Mouse (Mus musculus): ENCODE measurements at regions not wholly inside any gene's neighbourhood (a gene's known extent, or its start where the extent isn't known, plus 50 kb on each side); places are given as distances from the start of the nearest gene placed in this dataset.
A peak's percentile ranks its signal among the peaks of the same experiment; 100 is the strongest.

GRCm38 (mm10) chr15:67397269-67397668, 896.6 kb upstream of the Lrrc6 start:
- ATAC-seq (replicated peaks; ENCODE audit: poor library complexity), result 0 out of 2 replicates have a peak, but pooled peaks have one; percentile 29

GRCm38 (mm10) chr15:67395114-67395513, 894.4 kb upstream of the Lrrc6 start:
- no peak for ATAC-seq (replicated peaks; ENCODE audit: poor library complexity)

DNA sequence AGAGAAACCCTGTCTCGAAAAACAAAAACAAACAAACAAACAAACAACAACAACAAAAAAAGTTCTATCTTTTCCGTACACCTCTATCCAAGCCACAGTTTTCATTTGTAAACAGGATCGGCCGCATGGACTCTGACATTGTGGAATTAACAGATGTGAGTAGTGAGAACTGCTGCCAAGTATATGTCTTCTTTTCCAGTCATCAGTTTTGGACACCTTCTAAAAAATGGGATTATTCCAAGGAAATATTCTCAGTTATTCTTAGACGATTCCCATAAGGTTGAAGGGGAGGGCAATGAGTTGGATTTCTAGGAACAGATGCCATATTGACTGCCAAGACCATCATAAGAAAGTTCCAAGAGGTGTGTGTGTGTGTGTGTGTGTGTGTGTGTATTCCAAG, 891.2 kb upstream of the Lrrc6 start:
- ATAC-seq (replicated peaks; ENCODE audit: poor library complexity), result no peak

GRCm38 (mm10) chr15:67388514-67388913, 887.8 kb upstream of the Lrrc6 start:
- ATAC-seq (replicated peaks; ENCODE audit: poor library complexity), result no peak

GRCm38 (mm10) chr15:67386896-67387295, 886.2 kb upstream of the Lrrc6 start:
- peak; percentile 48 for ATAC-seq (replicated peaks; ENCODE audit: poor library complexity)

GRCm38 (mm10) chr15:67373599-67373998, 872.9 kb upstream of the Lrrc6 start:
- ATAC-seq (replicated peaks; ENCODE audit: poor library complexity), result no peak

DNA sequence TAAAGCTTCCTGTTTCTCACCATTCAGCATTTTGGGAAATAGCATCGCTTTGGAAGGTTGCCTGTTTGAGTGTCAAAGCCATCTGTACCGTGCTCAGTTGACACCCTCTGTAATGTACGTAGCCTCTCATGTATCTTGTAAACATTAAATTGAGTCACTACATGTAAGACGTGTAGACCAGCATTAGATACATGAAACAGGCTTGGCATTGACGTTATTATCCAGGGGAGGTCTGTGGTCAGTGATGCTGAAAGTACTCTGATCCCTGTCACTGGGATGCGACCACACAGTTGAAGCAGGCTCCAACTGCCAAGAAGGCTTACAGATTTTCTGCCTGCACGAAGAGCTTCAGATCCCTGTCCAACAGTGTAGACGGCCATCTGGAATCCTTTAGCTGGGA, 872.3 kb upstream of the Lrrc6 start:
- no peak for ATAC-seq (replicated peaks; ENCODE audit: poor library complexity)

- no peak for ATAC-seq (replicated peaks; ENCODE audit: poor library complexity)
These were observed 863.5 kb upstream of the Lrrc6 start for GRCm38 (mm10) chr15:67364099-67364756.

DNA sequence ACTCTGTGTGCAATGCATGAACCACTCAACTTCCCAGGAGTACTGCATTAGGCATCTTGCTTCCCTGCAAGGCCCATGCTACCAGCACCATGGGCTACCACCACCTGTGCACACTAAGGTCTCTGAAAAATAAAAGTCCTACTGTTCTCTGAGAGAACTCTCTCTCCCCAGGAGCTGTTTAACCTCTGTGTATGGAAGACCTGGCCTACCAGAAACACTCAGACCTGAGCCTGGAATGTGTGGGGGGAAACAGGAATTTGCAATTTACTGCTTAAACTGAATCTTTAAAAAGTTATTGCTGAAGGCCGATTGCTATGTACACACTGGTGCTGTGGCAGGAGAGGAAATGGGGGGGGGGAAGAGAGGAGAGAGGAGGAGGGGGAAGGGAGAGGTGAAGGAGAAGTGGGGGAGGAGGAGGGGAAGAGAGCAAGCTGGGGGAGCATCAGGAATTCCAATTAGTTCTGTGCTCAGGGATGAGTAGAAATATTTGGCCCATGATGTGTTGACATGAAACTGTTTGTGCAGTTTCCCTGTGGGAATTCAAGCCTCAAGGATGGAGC, 860.4 kb upstream of the Lrrc6 start:
- ATAC-seq (replicated peaks; ENCODE audit: poor library complexity), result no peak

- ATAC-seq (replicated peaks; ENCODE audit: poor library complexity), result no peak
These were observed 857.2 kb upstream of the Lrrc6 start for GRCm38 (mm10) chr15:67357867-67358266.

DNA sequence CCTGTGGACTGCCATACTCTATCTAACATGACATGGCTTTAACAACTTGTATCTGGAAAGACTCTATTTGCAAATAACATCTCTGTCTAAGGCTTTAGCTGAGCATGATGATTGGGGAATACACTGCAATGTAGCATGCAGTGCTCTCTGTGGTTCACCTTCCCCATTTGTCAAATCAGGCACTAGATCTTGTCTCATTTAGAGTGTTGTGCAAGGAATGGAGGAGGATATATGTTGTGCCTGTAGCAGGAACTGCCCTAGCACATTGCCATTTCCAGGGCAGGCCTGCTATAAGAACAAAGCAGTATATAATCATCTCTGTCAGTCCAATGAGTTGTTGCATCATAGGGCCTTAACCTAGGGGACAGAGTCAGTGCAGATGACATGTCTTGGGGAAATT, 854.6 kb upstream of the Lrrc6 start:
- ATAC-seq (replicated peaks; ENCODE audit: poor library complexity), result peak; percentile 72

- no peak for ATAC-seq (replicated peaks; ENCODE audit: poor library complexity)
These were observed 854.0 kb upstream of the Lrrc6 start for GRCm38 (mm10) chr15:67354598-67355159.

GRCm38 (mm10) chr15:67349501-67349900, 848.8 kb upstream of the Lrrc6 start:
- ATAC-seq (replicated peaks; ENCODE audit: poor library complexity), result no peak

DNA sequence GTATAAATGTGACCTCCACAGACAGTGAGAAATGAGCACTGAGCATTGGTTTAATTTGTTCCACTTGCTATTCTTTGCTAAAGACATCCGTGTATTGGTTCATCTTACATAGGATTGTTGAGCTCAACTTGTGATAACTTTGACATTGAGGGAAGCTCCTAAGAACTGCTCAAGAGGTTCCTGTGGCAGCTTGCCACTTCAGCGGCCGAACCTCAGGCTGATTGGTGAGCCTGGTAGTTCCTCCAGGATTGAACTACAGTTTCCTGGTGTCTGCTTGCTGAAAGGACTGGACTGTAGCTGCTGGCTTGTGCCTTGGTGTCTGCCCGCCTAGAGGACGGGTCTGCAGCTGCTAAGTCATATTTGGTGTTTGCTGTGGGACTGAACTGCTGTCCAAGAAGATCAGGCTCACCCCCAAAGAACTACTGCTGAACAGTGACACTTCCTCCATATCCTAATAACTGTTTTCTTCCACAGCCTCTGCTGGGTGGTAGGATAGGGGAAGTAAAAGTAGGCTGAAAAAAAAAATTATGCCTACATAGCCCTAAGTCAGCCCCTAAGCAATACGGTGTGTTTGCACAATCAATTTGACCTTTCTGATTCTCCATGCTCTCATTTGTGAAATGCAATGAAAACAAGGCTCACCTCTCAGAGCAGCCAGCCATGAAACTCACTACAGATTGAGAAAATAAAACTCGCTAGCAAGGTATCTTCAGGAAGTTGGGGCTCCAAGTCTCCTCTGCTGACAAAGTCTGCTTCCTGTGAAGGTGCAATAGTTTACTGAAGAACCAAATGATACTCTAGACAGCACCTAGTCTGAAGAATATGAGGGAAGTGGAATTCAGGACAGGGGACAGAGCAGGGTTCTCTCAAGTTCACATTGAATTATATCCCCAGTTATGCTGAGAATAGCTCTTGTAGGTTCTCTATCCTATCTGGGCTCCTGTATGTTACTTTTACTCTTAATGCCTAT, 844.8 kb upstream of the Lrrc6 start:
- peak; percentile 99 for ATAC-seq (replicated peaks; ENCODE audit: poor library complexity)

- ATAC-seq (replicated peaks; ENCODE audit: poor library complexity), result no peak
These were observed 841.3 kb upstream of the Lrrc6 start for GRCm38 (mm10) chr15:67342050-67342449.

GRCm38 (mm10) chr15:67337040-67337395, 836.3 kb upstream of the Lrrc6 start:
- no peak for ATAC-seq (replicated peaks; ENCODE audit: poor library complexity)

DNA sequence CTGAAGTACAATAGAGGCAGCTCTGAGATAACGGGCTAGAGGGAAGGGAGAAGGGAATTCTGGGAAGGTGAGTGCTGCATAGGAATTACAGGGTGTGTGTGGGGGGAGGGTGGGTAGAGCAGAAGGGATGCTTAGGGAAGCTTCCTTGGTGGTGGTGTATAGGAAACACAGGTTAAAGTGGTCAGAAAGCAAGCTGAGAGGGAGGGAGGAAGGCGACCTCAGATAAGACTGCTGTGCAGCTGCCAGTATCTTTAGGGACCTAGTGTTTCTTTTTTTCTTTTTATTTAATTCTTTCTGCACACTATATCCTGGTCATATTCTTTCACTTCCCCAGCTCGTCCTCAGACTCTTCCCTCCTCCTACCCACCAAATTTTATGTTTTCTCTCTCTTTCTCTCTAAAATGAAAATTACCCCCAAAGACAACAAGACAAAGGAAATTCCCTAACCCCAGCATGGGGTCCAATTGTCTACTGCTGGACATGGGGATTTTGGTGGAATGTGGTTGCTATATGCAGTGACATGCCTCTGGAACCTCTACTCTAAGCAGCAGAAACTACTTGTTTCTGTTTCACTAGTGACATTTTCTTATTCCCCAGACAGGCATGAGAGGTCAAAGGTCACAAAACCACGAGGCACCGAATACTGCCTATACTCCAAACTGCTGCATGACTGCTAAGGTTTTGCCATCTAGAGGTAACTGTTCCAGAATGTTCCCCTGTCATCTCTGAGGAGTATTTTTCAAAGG, 835.8 kb upstream of the Lrrc6 start:
- ATAC-seq (replicated peaks; ENCODE audit: poor library complexity), result peak; percentile 65

DNA sequence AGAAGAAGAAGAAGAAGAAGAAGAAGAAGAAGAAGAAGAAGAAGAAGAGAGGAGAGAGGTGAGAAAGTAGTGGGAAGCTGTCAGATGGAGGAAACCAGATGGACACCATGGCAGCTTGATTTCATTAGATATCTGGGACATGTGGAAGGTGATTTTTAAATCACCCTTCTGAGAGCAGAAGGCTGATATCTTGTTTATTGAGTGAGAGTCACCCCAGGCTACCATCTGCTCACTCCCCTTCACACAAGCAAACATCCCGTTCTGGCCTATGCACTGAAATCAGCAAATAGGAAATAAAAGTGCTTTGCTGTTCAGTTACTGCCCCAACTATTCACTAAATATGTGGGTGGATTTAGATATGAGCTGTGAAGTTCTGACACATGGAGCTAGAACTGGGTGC, 831.8 kb upstream of the Lrrc6 start:
- no peak for ATAC-seq (replicated peaks; ENCODE audit: poor library complexity)

GRCm38 (mm10) chr15:67320292-67320691, 819.6 kb upstream of the Lrrc6 start:
- no peak for ATAC-seq (replicated peaks; ENCODE audit: poor library complexity)

DNA sequence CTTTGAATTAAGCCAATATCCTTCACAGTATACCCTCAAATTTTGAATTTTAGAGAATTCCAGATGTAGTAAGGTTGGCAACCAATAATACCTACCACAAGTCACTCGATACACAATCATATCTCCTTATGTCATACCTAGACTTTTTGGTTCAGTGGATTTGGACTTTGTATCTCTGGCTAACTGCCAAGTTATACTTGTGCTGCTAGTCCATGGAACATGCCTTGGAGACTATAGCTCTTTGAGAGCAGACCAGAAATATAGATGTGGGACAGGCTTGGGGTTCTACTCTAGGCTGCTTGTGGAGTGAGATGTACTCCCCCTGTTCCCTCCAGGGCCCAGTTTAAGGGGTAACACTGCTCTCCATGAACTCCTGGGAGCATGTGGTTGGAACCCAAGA, 814.5 kb upstream of the Lrrc6 start:
- ATAC-seq (replicated peaks; ENCODE audit: poor library complexity), result no peak

GRCm38 (mm10) chr15:67313648-67314047, 812.9 kb upstream of the Lrrc6 start:
- ATAC-seq (replicated peaks; ENCODE audit: poor library complexity), result no peak

Measured in megakaryocyte progenitor cell, adult 5-6 weeks (primary cell).